Mouse (Mus musculus) kidney, adult 2 months (tissue): ENCODE data around the gene 2010300C02Rik.

ENCODE experiments used
- CTCF ChIP-seq: fragments of 200-500 bp; conservative IDR thresholded peaks from 2 replicates; pipeline ENCODE4 v1.5.1; 2011; ENCODE audit warnings: low read depth, mild to moderate bottlenecking, control low read depth, low read length, moderate library complexity, mixed read lengths; ENCODE audit not compliant: insufficient read depth, insufficient read length
- POLR2A ChIP-seq: fragments of 200-500 bp; IDR thresholded peaks from one replicate; pipeline ENCODE4 v1.6.1; 2011; ENCODE audit warnings: low read depth, low read length, control low read depth

GRCm38 (mm10) chr1:37711596-37712356, 8.1 kb downstream of the 2010300C02Rik start:
- TF ChIP-seq CTCF (no peak), POLR2A (no peak)
